Comparison of ENCODE assay signal across 7 mouse cellular contexts in the genomic region with DNA sequence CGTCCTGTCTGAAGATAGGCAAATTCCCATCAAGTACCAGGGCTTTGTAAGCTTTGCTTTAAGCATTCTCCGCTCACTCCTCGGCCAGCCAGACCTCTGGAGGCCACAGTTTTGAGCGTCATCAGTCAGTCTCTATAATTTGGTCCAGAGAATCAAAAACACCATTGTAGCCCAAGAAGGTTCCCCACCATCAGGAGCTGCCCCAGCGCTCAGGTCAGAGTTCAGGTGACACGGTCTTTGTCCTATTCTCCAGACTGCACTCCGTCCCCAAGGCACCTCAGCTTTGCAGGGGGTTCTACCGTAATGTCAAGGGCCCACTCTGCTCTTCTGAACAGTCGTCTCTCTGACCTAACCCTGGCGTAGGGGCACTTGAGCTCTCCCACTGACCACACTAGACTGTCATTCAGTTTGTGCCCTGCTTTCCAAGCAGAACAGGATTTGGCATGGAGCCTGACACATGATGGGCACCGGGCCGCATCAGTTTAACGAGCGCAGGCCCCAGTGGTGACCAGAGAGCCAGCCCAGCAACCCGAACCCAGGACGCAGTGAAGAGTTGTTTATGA. TPM values are rescaled to one million over a fixed set of nuclear protein-coding genes. Genes with fewer than 3 reads are reported as not detected.
DNase-seq lines count a peak whose midpoint lies in the region; ATAC-seq and TF ChIP-seq lines count a peak whose summit lies in the region.

No protein-coding gene starts in this region.

- ATAC-seq in embryonic facial prominence, embryonic 11.5 days (replicated peaks; ENCODE audit: insufficient number of reproducible peaks, low FRiP score, low TSS enrichment, low read depth): peak; percentile 37
- peak; percentile 13 for ATAC-seq in heart, postnatal 0 days (ENCODE audit: insufficient read depth, low read depth)
- peak; percentile 35 for ATAC-seq in midbrain, embryonic 12.5 days (ENCODE audit: low FRiP score, low read depth)

- peaks cover 54% of the 10 kb centered on the region for H3K27me3 ChIP-seq in E14TG2a.4 (ENCODE audit: insufficient read depth, low read length)
- peaks cover 9% of the 10 kb centered on the region for H3K27me3 ChIP-seq in embryonic facial prominence, embryonic 11.5 days (ENCODE audit: control insufficient read depth, insufficient read depth, low read length)
- H3K27me3 ChIP-seq in heart, postnatal 0 days (ENCODE audit: control insufficient read depth, insufficient read depth, low read length): peaks cover 11% of the 10 kb centered on the region; the same call in 1 of the 2 replicates
- peaks cover 25% of the 10 kb centered on the region for H3K27me3 ChIP-seq in midbrain, embryonic 12.5 days

- H3K27ac ChIP-seq in embryonic facial prominence, embryonic 11.5 days (replicated peaks; ENCODE audit: low read depth, low read length): 0 out of 2 replicates have a peak overlapping the region, but pooled peaks have one; percentile 20
- H3K27ac ChIP-seq in heart, postnatal 0 days (ENCODE audit: low read depth): peak overlapping the region; percentile 86
- peak overlapping the region; percentile 85 for H3K27ac ChIP-seq in midbrain, embryonic 12.5 days (replicated peaks)

- peak overlapping the region; percentile 79 for H3K4me3 ChIP-seq in E14TG2a.4 (replicated peaks; ENCODE audit: low read length)
- H3K4me3 ChIP-seq in embryonic facial prominence, embryonic 11.5 days (ENCODE audit: low read depth, low read length): peak overlapping the region; percentile 83
- peak overlapping the region; percentile 71 for H3K4me3 ChIP-seq in heart, postnatal 0 days (ENCODE audit: low read depth, low read length)
- H3K4me3 ChIP-seq in midbrain, embryonic 12.5 days: peak overlapping the region; percentile 76

- H3K4me1 ChIP-seq in E14TG2a.4 (replicated peaks; ENCODE audit: low read depth, low read length): peaks cover 78% of the 10 kb centered on the region
- H3K4me1 ChIP-seq in embryonic facial prominence, embryonic 11.5 days (ENCODE audit: control insufficient read depth, insufficient read depth, low read length): peaks cover 6% of the 10 kb centered on the region
- peaks cover 5% of the 10 kb centered on the region; the same call in 1 of the 2 replicates for H3K4me1 ChIP-seq in heart, postnatal 0 days (ENCODE audit: control insufficient read depth, insufficient read depth)
- peaks cover 34% of the 10 kb centered on the region for H3K4me1 ChIP-seq in midbrain, embryonic 12.5 days

- 13% methylated on average over 16 of the region's 16 CpGs for WGBS in embryonic facial prominence, embryonic 11.5 days
- WGBS in heart, postnatal 0 days: 26% methylated on average over 16 of the region's 16 CpGs
- WGBS in midbrain, embryonic 12.5 days: 13% methylated on average over 16 of the region's 16 CpGs

- no peaks in the 10 kb centered on the region for H3K9me3 ChIP-seq in E14TG2a.4 (ENCODE audit: low read length)
- no peaks in the 10 kb centered on the region for H3K9me3 ChIP-seq in embryonic facial prominence, embryonic 11.5 days (replicated peaks; ENCODE audit: control insufficient read depth, low read length)
- H3K9me3 ChIP-seq in heart, postnatal 0 days (replicated peaks; ENCODE audit: control insufficient read depth, low read length): no peaks in the 10 kb centered on the region
- no peaks in the 10 kb centered on the region for H3K9me3 ChIP-seq in midbrain, embryonic 12.5 days

- TF ChIP-seq CTCF in E14TG2a.4 (conservative IDR thresholded peaks at IDR 0.05; ENCODE audit: low read length): no peak
- TF ChIP-seq CTCF in heart, postnatal 0 days (IDR thresholded peaks at IDR 0.05; ENCODE audit: low read depth): no peak

- no peaks in the 10 kb centered on the region for H3K36me3 ChIP-seq in E14TG2a.4 (ENCODE audit: insufficient read depth, low read length)
- H3K36me3 ChIP-seq in embryonic facial prominence, embryonic 11.5 days (replicated peaks; ENCODE audit: control insufficient read depth, insufficient read depth, low read depth, low read length): no peaks in the 10 kb centered on the region
- no peaks in the 10 kb centered on the region for H3K36me3 ChIP-seq in heart, postnatal 0 days (replicated peaks; ENCODE audit: control insufficient read depth, insufficient read depth, low read length)
- H3K36me3 ChIP-seq in midbrain, embryonic 12.5 days: no peaks in the 10 kb centered on the region

- H3K4me2 ChIP-seq in embryonic facial prominence, embryonic 11.5 days (ENCODE audit: low read depth, low read length): peak overlapping the region; percentile 91
- peak overlapping the region; percentile 94 for H3K4me2 ChIP-seq in heart, postnatal 0 days (ENCODE audit: low read depth, low read length)
- peak overlapping the region; percentile 80 for H3K4me2 ChIP-seq in midbrain, embryonic 12.5 days (replicated peaks)

- DNase-seq in Muller cell, postnatal 12 days (ENCODE audit: inconsistent ontology term): peak; percentile 75
- peak; percentile 33 for DNase-seq in embryonic facial prominence, embryonic 11.5 days (ENCODE audit: low spot score)
- peak; percentile 34 for DNase-seq in heart, postnatal 0 days (ENCODE audit: low spot score)
- peak; percentile 83 for DNase-seq in left cerebral cortex, postnatal 4 days
- DNase-seq in urinary bladder, postnatal 4 days (ENCODE audit: low spot score in 2 of 2): no peak

- H3K9ac ChIP-seq in embryonic facial prominence, embryonic 11.5 days (replicated peaks; ENCODE audit: low read length): peak overlapping the region; percentile 91
- peak overlapping the region; percentile 84 for H3K9ac ChIP-seq in heart, postnatal 0 days (replicated peaks; ENCODE audit: low read depth, low read length)
- H3K9ac ChIP-seq in midbrain, embryonic 12.5 days (replicated peaks): peak overlapping the region; percentile 82

- TF ChIP-seq EP300 in heart, postnatal 0 days (IDR thresholded peaks at IDR 0.05; ENCODE audit: low read depth): no peak

- intact Hi-C loops in left cerebral cortex, postnatal 4 days (cut with DNase I): no loop called here

RNA-seq across cellular contexts. Expression of a gene that starts 1.5 kb away (rescaled TPM):
- polyA plus RNA-seq in embryonic facial prominence, embryonic 11.5 days (2014; fragmentation: Nextera tagmentation; extraction: Ambion mirVana): 11.8 and 14.2 TPM in 2 replicates
- total RNA-seq in heart, postnatal 0 days (2014; rRNA removed; ENCODE audit: low replicate concordance): 13.8 and 15.8 TPM in 2 replicates
- polyA plus RNA-seq in heart, postnatal 0 days (2015; fragmentation: Nextera tagmentation; extraction: Ambion mirVana): 11.9 and 13.0 TPM in 2 replicates
- total RNA-seq in left cerebral cortex, postnatal 4 days (2021): 10 to 100 TPM; 66.3 to 72.2 TPM
- 24.7 and 25.5 TPM in 2 replicates for polyA plus RNA-seq in midbrain, embryonic 12.5 days (2016; fragmentation: Nextera tagmentation; extraction: Ambion mirVana)

RNA-seq across cellular contexts. Expression of a gene that starts 15.6 kb away (rescaled TPM):
- polyA plus RNA-seq in embryonic facial prominence, embryonic 11.5 days (2014; fragmentation: Nextera tagmentation; extraction: Ambion mirVana): not detected in 2 replicates
- total RNA-seq in heart, postnatal 0 days (2014; rRNA removed; ENCODE audit: low replicate concordance): not detected in 2 replicates
- 0.18 and 0.93 TPM in 2 replicates for polyA plus RNA-seq in heart, postnatal 0 days (2015; fragmentation: Nextera tagmentation; extraction: Ambion mirVana)
- total RNA-seq in left cerebral cortex, postnatal 4 days (2021): under 1 TPM in 1 of 2 experiments, not detected in 1; 0.48 TPM
- not detected in 2 replicates for polyA plus RNA-seq in midbrain, embryonic 12.5 days (2016; fragmentation: Nextera tagmentation; extraction: Ambion mirVana)

Comparison
In these comparisons a context has a peak if more than half of its experiments do, and no peak if none do; other contexts are left out.
1. DNase-seq: peak in Muller cell, postnatal 12 days (single experiment), embryonic facial prominence, embryonic 11.5 days (single experiment), heart, postnatal 0 days (single experiment) and left cerebral cortex, postnatal 4 days (single experiment); none in urinary bladder, postnatal 4 days (0 of 2).
2. H3K27ac ChIP-seq: peak in every context shown above with its lines; median percentile 86 in heart, postnatal 0 days; 85 in midbrain, embryonic 12.5 days; 20 in embryonic facial prominence, embryonic 11.5 days.
3. Peak in every context shown above with its lines, with median percentiles within 50 percentile points of each other: H3K4me3 ChIP-seq, ATAC-seq, H3K4me2 ChIP-seq and H3K9ac ChIP-seq.